Mouse (Mus musculus) adrenal gland, postnatal 25 days (tissue): ENCODE data around the gene Trip6. TPM values are rescaled to one million over a fixed set of nuclear protein-coding genes. Genes with fewer than 3 reads are reported as not detected.
A peak's percentile ranks its signal among the peaks of the same experiment; 100 is the strongest.
"Not testable (repeated sequence)": the region's sequence is repeated elsewhere in the genome, so short reads cannot be mapped to it uniquely, and the experiment has no call there.

ENCODE experiments used
- DNase-seq: peaks from one replicate; pipeline ENCODE4 v3.0.0; 2021; ENCODE audit warnings: mixed read lengths
- total RNA-seq: library from RNA; stranded (reverse); gene quantifications from 2 replicates; pipeline ENCODE4 v1.2.3, GENCODE M21; 2021

The Trip6 gene
- total RNA-seq, 1 experiment from 2014 or later: 40.8 TPM

- DNase-seq: no peak
Measured at GRCm38 (mm10) chr5:137299240-137299639, 15.0 kb downstream of the Trip6 start.

- DNase-seq: no peak
Measured at GRCm38 (mm10) chr5:137297126-137297525, 17.1 kb downstream of the Trip6 start.

GRCm38 (mm10) chr5:137295712-137296111 lies 18.5 kb downstream of the Trip6 start:
- no peak for DNase-seq

DNA sequence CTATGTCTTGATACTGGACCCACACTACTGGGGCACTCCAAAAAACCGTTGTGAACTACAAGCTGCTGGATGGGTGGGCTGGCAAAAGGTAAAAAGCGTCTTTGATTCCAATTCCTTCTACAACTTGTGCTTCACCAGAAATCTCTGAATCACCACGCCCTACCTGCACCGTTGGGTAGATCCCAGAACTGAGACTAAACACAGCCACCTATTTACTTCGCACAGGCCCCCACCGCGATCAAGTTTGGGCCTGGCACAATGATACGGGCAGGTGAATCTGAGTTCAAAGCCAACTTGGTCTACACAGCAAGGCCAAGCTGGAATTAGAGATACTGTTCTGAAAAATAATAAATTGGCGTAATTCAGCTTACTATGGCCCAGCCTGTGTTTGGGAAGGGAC lies 18.9 kb downstream of the Trip6 start:
- no peak for DNase-seq

GRCm38 (mm10) chr5:137294744-137295093 lies 19.5 kb downstream of the Trip6 start:
- DNase-seq: no peak

DNA sequence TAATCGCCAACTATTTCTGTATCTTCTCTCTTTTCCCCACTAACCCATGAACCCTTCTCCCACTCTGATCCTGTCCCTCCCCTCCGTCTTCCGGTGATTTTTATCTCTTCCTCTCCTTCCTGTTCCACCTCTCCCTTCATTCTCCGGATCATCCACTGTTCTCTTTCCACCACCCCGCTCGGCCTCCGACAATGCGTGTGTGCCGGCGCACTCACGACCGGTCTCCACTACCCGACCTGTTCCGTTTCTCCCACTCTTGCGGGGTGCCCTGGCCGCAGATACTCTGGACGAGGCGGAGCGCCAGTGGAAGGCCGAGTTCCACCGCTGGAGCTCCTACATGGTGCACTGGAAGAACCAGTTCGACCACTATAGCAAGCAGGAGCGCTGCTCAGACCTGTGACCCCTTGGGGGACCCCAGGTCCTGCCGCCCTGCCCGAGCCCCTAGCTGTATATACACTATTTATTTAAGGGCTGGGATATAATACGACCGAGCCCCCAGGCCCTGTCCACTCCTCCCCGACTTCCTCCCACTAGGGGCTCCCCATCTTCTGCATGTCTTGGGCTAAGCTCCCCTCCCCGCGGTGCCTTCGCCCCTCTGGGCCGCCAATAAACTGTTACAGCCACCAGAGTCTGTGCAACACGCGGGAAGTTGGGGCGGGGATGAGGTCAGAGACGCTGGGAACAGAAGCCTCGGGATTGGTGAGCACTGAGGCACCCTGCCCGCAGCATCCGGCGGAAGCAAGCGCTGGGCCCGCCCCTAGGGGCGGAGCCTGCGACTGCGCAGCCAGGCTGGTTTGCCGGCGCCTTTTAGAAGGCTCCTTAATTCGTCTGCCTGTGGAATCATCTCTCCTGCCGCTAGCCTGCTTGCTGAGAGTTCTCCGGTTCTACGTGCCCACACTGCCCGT lies 20.1 kb downstream of the Trip6 start, which contains the start of gene Ufsp1:
Gene Ufsp1, plus strand, starts transcription at position 791 of the 905 bp plus-strand sequence.
- peak; percentile 95 for DNase-seq

GRCm38 (mm10) chr5:137293282-137293681 lies 20.9 kb downstream of the Trip6 start:
- DNase-seq: peak; percentile 84

GRCm38 (mm10) chr5:137291381-137291926 lies 22.8 kb downstream of the Trip6 start:
- DNase-seq: no peak

DNA sequence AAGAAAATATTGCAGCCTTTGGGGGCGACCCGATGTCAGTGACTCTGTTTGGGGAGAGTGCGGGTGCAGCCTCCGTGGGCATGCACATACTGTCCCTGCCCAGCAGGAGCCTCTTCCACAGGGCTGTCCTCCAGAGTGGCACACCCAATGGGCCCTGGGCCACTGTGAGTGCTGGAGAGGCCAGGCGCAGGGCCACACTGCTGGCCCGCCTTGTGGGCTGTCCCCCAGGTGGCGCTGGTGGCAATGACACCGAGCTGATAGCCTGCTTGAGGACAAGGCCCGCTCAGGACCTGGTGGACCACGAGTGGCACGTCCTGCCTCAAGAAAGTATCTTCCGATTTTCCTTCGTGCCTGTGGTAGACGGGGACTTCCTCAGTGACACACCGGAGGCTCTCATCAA lies 23.5 kb downstream of the Trip6 start:
- peak; percentile 73 for DNase-seq

DNA sequence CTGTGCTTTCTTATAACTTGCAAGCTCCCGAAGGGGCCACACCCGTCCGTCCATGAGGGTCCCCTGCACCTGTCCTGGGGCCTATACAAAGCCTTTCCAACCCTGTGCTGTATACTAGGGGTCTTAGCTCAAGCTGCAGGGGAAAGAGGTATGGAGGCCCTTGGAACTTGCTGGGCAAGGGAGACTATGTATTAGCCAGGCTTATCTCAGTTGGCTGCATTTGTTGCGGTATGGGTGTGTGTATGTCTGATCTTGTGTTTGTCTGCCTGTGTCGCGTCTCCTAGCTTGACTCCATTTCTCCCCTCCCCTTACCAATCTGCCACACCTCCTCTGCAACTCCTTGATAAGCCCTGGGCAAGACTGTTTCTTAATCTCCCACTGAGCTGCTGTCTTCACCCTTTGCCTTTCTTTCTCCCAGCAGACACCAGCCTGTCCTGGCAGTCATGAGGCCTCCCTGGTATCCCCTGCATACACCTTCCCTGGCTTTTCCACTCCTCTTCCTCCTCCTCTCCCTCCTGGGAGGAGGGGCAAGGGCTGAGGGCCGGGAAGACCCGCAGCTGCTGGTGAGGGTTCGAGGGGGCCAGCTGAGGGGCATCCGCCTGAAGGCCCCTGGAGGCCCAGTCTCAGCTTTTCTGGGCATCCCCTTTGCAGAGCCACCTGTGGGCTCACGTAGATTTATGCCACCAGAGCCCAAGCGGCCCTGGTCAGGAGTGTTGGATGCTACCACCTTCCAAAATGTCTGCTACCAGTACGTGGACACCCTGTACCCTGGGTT lies 24.4 kb downstream of the Trip6 start:
- DNase-seq: no peak

GRCm38 (mm10) chr5:137288999-137289470 lies 25.2 kb downstream of the Trip6 start:
- peak; percentile 9 for DNase-seq

DNA sequence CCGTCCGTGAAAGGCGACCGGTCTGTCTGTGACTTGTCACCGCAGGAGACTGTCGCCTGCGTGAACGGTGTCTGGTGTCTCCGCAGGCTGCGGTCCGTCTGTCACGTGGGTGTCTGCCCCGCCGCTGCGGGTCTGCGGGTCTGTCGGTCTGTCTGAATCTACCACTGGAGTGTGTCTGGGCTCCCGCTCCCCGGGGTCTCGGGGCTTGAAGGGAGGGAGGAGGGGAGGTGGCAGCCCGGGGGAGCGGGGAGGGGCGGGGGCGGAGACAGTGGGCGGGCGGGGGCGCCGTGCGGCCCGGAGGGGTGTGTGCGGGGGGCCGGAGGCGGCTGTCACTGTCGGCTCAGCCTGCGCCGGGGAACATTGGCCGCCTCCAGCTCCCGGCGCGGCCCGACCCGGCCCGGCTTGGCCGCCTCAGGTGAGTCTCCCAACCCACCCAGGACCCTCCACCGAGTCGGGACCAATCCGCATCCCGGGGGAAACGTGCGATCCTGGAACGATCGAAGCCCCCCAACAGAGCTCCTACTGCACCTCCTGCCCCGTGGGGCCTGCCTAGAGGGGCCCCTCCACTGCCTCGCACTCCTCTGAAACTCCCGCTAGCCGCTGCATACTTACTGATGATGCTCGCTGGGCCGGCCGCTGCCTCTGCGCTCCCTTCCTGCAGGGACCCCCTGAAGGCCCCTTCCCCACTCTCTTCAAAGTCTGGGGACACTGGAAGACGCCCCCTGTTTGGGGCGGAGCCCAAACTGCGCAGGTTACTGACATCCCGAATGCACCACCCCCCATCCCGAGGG lies 26.1 kb downstream of the Trip6 start:
- peak; percentile 4 for DNase-seq

DNA sequence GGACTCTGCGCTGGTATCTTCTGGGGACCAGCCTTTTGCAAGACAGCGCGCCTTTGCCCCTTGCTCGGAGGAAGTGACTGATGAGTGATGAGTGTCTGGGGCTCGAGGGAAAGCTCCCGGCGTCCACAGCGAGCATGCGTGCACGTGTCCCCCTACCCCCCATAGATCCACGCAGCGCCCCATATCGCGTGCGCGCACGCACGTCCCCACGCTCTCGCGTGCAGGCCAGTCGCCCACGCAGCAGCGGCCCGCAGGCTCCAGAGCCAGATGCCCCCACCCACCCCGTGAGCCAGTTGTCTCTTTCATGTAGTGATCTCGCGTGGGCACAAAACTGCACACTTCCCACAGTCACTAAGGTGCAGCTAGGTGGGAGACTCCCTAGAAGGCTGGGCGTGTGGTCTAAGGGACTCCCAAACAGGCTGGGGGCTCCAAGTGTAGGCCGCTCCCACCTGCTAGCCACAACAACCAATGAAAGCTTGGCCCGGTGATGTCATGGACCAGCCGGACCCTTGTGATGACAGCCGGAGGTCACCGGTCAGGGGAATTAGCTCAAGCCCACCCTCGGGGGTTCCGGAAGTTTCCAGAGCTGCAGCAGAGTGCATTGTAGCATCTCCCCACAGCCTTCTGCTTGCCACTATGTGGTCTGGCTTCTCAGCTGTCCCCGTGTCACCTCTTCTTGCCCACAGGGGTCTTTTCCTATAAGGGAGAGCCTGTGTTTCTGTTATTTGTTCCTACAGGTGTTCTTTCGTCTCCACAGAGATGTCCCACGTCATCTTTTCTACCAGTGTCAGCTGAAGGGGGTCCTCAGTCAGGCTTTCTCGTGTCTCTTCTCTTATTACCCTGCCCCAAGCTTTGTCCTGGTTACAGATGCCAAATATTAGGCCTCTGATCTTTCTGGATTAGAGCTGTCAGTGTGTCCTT lies 26.9 kb downstream of the Trip6 start, which contains the start of gene Ache:
Gene Ache, plus strand, starts transcription at position 488 of the 921 bp plus-strand sequence.
- no peak for DNase-seq

DNA sequence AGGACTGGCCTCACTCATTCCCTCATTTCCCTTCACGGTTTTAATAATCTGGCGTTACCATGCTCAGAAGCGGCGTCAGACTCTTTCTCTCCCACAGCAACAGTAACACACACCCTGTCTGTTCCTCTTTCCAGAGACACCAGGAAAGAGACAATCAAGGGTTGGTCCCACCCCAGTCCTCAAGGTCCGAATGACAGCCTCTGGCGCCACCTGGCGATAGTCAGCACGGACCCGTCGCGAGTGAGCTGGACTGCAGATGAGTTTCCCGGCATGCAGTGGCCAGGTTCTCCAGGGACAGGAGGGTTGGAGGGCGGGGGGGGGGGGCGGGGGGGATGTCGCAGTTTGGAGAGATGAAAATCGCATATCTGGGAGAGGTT lies 27.6 kb downstream of the Trip6 start:
- DNase-seq: peak; percentile 87

DNA sequence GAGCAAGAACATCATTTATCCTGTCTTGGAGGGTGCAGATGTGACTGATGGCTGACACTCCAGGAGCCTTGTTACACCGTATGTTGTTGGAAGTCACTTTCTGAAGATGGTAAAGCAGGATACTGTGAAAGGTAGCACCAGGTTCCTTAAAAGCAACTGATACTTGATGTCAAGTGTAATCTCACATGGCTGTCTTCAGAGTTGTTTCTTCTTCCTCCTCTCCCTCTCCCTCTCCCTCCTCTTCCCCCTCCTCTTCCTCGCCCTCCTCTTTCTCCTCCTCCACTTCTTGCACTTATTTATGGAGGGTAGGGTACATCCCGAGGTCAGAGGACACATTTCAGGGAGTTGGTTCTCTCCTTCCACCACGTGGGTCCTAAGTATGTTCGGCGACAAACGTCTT lies 28.2 kb downstream of the Trip6 start:
- no peak for DNase-seq

DNA sequence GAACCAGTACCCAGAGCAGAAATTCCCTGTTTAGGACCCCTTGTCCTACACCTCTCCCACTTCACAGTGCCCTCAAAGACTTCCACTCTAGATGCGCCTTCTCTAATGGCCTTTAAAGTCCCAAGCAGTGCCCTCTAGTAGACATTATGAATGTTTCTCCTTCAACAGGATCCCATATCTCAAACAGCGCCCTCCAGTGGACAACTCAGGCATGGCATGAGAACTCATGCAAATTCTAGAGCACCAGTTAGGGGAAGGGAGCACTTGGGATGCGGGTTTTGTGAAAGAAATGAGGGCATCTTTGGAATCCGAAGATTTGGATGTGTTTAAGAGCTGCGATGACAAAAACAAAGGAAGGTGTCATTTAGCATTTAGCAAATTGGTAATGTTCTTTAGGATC lies 29.2 kb downstream of the Trip6 start:
- DNase-seq: peak; percentile 40

GRCm38 (mm10) chr5:137284411-137284810 lies 29.8 kb downstream of the Trip6 start:
- not testable (repeated sequence) for DNase-seq

DNA sequence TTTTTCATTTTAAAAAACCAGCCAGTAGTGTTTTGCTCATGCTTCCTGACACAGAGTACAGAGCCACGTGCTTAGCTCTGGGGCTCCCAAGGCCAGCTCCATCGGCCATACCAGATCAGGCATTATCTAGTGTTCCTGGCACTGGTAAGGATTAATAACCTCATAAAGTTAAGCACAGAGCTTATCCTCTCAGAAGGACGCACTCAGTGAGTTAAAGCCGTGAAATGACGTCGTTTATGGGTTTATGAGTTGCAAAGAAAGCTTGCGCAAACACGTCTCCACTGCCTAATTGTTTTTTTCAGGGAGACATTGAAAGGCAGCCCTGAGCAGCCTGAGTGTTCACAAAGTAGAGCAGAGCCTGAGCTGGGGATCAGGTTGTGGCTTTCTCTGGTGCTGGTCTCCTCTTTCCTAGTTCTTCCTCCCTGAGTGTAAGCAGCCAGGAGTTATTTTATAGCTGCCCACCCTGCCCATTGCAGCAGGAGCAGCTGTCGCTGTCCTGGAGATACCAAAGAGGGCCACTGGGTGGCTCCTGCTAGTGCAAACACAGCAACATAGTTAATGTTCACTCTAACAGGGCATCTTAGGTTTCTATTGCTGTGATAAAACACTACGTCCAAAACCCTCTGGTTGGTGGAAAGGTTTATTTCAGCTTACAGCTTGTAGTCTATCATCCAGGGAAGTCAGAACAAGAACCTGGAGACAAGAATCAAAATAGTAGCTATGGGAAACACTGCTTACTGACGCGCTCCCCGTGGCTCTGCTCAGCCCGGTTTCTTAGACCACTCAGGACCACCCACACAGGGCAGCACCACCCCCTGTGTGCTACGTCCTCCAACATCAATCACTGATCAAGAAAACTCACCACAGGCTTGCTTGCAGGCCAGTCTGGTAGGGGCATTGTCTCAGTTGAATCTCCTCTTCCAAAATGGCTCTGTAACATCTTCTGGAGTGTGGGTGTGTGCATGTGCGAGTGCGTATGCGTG lies 36.6 kb downstream of the Trip6 start:
- no peak for DNase-seq

DNA sequence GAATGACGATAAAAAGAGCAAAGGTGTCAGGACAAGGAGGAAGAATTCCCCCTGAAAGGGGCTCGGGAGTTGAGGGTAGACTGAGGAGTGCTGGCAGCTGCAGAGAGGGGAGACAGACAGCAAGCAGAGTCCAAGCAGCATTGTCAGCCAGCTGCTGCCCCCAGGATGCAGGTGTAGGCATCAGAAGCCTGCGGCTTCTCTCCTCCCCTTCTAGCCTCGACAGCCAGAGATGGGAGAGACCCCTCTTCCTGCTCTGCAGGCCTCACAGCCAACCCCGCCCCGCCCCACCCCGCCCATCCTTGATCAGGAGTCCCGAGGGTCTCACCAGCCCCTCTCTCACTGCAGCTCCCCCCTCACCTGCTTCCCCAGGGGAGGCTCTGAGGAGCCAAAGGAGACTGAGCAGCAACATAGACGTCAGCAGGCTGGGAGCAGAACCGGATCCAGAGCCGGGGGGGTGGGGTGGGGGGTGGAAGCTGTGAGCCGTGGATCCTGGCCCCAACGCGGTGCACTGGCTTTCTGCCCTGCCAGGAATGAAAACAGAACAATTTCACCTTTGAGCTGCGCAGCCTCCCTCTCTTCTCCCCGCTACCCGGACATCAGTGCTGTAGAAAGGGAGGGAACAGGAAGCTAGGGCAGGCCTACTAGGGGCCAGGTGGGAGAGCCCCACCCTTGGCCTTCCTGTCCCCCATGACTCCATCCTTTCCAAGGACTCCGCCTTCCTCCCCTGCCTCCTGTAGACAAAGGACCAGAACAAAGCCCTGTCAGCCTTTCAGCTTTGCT lies 45.9 kb downstream of the Trip6 start:
- DNase-seq: no peak
